Mouse (Mus musculus) mesoderm, embryonic 11.5 days (tissue): Measurements from ENCODE around the gene Ldlrad2.
A peak's percentile ranks its signal among the peaks of the same experiment; 100 is the strongest.
"Not testable (repeated sequence)": the region's sequence is repeated elsewhere in the genome, so short reads cannot be mapped to it uniquely, and the experiment has no call there.

Experiments
- DNase-seq: peaks from one replicate; pipeline ENCODE4 v3.0.0-alpha.2; 2012; ENCODE audit warnings: low read depth, low spot score

Ldlrad2 gene

GRCm38 (mm10) chr4:137574469-137574868, at the start of gene Ldlrad2:
Gene Ldlrad2, minus strand, starts transcription at chr4:137574569.
- DNase-seq: no peak

- DNase-seq: no peak
Measured at GRCm38 (mm10) chr4:137622847-137623246, 48.5 kb upstream of the Ldlrad2 start.

GRCm38 (mm10) chr4:137610256-137610655, 35.9 kb upstream of the Ldlrad2 start:
- no peak for DNase-seq

- DNase-seq: no peak
Measured at GRCm38 (mm10) chr4:137609702-137610101, 35.3 kb upstream of the Ldlrad2 start.

- DNase-seq: no peak
Measured at GRCm38 (mm10) chr4:137609281-137609680, 34.9 kb upstream of the Ldlrad2 start.

GRCm38 (mm10) chr4:137607023-137607422, 32.7 kb upstream of the Ldlrad2 start:
- no peak for DNase-seq

- no peak for DNase-seq
Measured at GRCm38 (mm10) chr4:137603449-137604171, 29.2 kb upstream of the Ldlrad2 start.

GRCm38 (mm10) chr4:137598577-137598976, 24.2 kb upstream of the Ldlrad2 start:
- no peak for DNase-seq

- DNase-seq: no peak
Measured at GRCm38 (mm10) chr4:137597098-137597630, 22.8 kb upstream of the Ldlrad2 start.

- peak; percentile 41 for DNase-seq
Measured at GRCm38 (mm10) chr4:137594496-137595270, 20.3 kb upstream of the Ldlrad2 start.

- peak; percentile 99 for DNase-seq
Measured at GRCm38 (mm10) chr4:137593601-137594495, 19.5 kb upstream of the Ldlrad2 start, which contains the start of gene Usp48. Gene Usp48, plus strand, starts transcription at chr4:137593755.

- no peak for DNase-seq
Measured at GRCm38 (mm10) chr4:137590961-137591360, 16.6 kb upstream of the Ldlrad2 start.

GRCm38 (mm10) chr4:137589586-137589985, 15.2 kb upstream of the Ldlrad2 start:
- no peak for DNase-seq

GRCm38 (mm10) chr4:137589095-137589494, 14.7 kb upstream of the Ldlrad2 start:
- not testable (repeated sequence) for DNase-seq

- DNase-seq: peak; percentile 17
Measured at GRCm38 (mm10) chr4:137581815-137582214, 7.4 kb upstream of the Ldlrad2 start.

- DNase-seq: no peak
Measured at GRCm38 (mm10) chr4:137580299-137580698, 5.9 kb upstream of the Ldlrad2 start.

GRCm38 (mm10) chr4:137579789-137580188, 5.4 kb upstream of the Ldlrad2 start:
- DNase-seq: no peak

GRCm38 (mm10) chr4:137578181-137578845, 3.9 kb upstream of the Ldlrad2 start:
- DNase-seq: peak; percentile 60

GRCm38 (mm10) chr4:137577486-137577885, 3.1 kb upstream of the Ldlrad2 start:
- no peak for DNase-seq

GRCm38 (mm10) chr4:137569873-137570272, 4.5 kb downstream of the Ldlrad2 start:
- no peak for DNase-seq

GRCm38 (mm10) chr4:137556673-137557210, 17.6 kb downstream of the Ldlrad2 start:
- no peak for DNase-seq
